Mouse (Mus musculus): ENCODE measurements around the gene Olfr834. TPM values are rescaled to one million over a fixed set of nuclear protein-coding genes. Genes with fewer than 3 reads are reported as not detected.

Olfr834 gene
- polyA plus RNA-seq (2015; fragmentation: Nextera tagmentation; extraction: Ambion mirVana): not detected in 2 replicates

- H3K27ac ChIP-seq: no peak within 1 kb of the TSS
- no peaks in the 10 kb centered on the region for H3K9me3 ChIP-seq (replicated peaks)
- H3K9ac ChIP-seq: no peak within 1 kb of the TSS
- no peak for ATAC-seq (replicated peaks; ENCODE audit: insufficient number of reproducible peaks, insufficient read depth, low FRiP score, low read depth)
- no peaks in the 10 kb centered on the region for H3K4me1 ChIP-seq (replicated peaks)
- no peaks in the 10 kb centered on the region for H3K36me3 ChIP-seq
- no peak within 1 kb of the TSS for H3K4me2 ChIP-seq
- WGBS: 80% methylated on average over 3 of the region's 3 CpGs
- no peaks in the 10 kb centered on the region for H3K27me3 ChIP-seq
- no peak within 1 kb of the TSS for H3K4me3 ChIP-seq
Observed at GRCm38 (mm10) chr9:18987690-18988089, at the start of gene Olfr834. TSS of gene Olfr834 (plus strand) at chr9:18987990.

GRCm38 (mm10) chr9:18962021-18962420 lies 25.8 kb upstream of the Olfr834 start:
- H3K4me2 ChIP-seq: no peak overlapping the region
- H3K36me3 ChIP-seq: no peaks in the 10 kb centered on the region
- no peaks in the 10 kb centered on the region for H3K27me3 ChIP-seq
- no peaks in the 10 kb centered on the region for H3K4me1 ChIP-seq (replicated peaks)
- H3K9ac ChIP-seq: no peak overlapping the region
- no peak overlapping the region for H3K4me3 ChIP-seq
- H3K27ac ChIP-seq: no peak overlapping the region
- no peak for ATAC-seq (replicated peaks; ENCODE audit: insufficient number of reproducible peaks, insufficient read depth, low FRiP score, low read depth)
- H3K9me3 ChIP-seq (replicated peaks): no peaks in the 10 kb centered on the region

GRCm38 (mm10) chr9:19032435-19032834 lies 44.6 kb downstream of the Olfr834 start, which contains the start of gene Olfr835:
TSS of gene Olfr835 (plus strand) at chr9:19032735.
- no peak for ATAC-seq (replicated peaks; ENCODE audit: insufficient number of reproducible peaks, insufficient read depth, low FRiP score, low read depth)
- H3K27ac ChIP-seq: no peak within 1 kb of the TSS
- no peaks in the 10 kb centered on the region for H3K27me3 ChIP-seq
- H3K4me1 ChIP-seq (replicated peaks): no peaks in the 10 kb centered on the region
- H3K36me3 ChIP-seq: no peaks in the 10 kb centered on the region
- H3K9me3 ChIP-seq (replicated peaks): no peaks in the 10 kb centered on the region; the same call in 1 of the 2 replicates
- 37% methylated on average over 1 of the region's 1 CpGs for WGBS
- H3K4me2 ChIP-seq: no peak within 1 kb of the TSS
- H3K4me3 ChIP-seq: no peak within 1 kb of the TSS
- H3K9ac ChIP-seq: no peak within 1 kb of the TSS

Other genes starting within 250 kb of the Olfr834 start
- not detected in 2 replicates for gene Olfr24, start 224.0 kb upstream of the Olfr834 start, polyA plus RNA-seq (2015; fragmentation: Nextera tagmentation; extraction: Ambion mirVana)
- not detected in 2 replicates for gene Olfr828, start 168.5 kb upstream of the Olfr834 start, polyA plus RNA-seq (2015; fragmentation: Nextera tagmentation; extraction: Ambion mirVana)
- not detected in 2 replicates for gene Olfr829, start 133.1 kb upstream of the Olfr834 start, polyA plus RNA-seq (2015; fragmentation: Nextera tagmentation; extraction: Ambion mirVana)
- not detected in 2 replicates for gene Olfr830, start 113.3 kb upstream of the Olfr834 start, polyA plus RNA-seq (2015; fragmentation: Nextera tagmentation; extraction: Ambion mirVana)
- gene Olfr832, start 50.9 kb upstream of the Olfr834 start, polyA plus RNA-seq (2015; fragmentation: Nextera tagmentation; extraction: Ambion mirVana): not detected in 2 replicates
- gene Olfr835, start 44.7 kb downstream of the Olfr834 start, polyA plus RNA-seq (2015; fragmentation: Nextera tagmentation; extraction: Ambion mirVana): not detected in 2 replicates
- gene Olfr836, start 132.4 kb downstream of the Olfr834 start, polyA plus RNA-seq (2015; fragmentation: Nextera tagmentation; extraction: Ambion mirVana): not detected in 2 replicates
- gene Olfr837, start 148.3 kb downstream of the Olfr834 start, polyA plus RNA-seq (2015; fragmentation: Nextera tagmentation; extraction: Ambion mirVana): not detected in 2 replicates
- gene Olfr839-ps1, start 189.3 kb downstream of the Olfr834 start, polyA plus RNA-seq (2015; fragmentation: Nextera tagmentation; extraction: Ambion mirVana): not detected in 2 replicates